Comparison of ENCODE assay signal across 29 mouse cellular contexts in genomic region chr3:141618675-141619074, GRCm38 (mm10).
DNase-seq lines count a peak whose midpoint lies in the region; ATAC-seq and TF ChIP-seq lines count a peak whose summit lies in the region.
"Had no signal": no experiment of that assay in that cellular context is flagged by ENCODE, and none has a peak within 500 bp of the region (broad histone marks: within the 10 kb centered on the region; RNA-seq: fewer than 3 reads in every experiment).

No protein-coding gene starts in this region.

- ATAC-seq in frontal cortex, adult (ENCODE audit: low TSS enrichment), result 0 out of 2 replicates have a peak, but pooled peaks have one; percentile 32
- ATAC-seq in liver, embryonic 11.5 days (replicated peaks; ENCODE audit: low FRiP score), result no peak
- no peak for ATAC-seq in megakaryocyte progenitor cell, adult 5-6 weeks (replicated peaks; ENCODE audit: poor library complexity)
- ATAC-seq: activated CD4-positive, CD25-positive, alpha-beta regulatory T cell, adult 4 months; forebrain, embryonic 15.5 days had no signal

- no peaks in the 10 kb centered on the region for H3K79me2 ChIP-seq in liver, adult 2 months (ENCODE audit: control insufficient read depth, insufficient read depth, low read length)

- WGBS in liver, adult 2 months, result 10% methylated on average over 1 of the region's 1 CpGs
- WGBS in liver, embryonic 11.5 days, result 49% methylated on average over 1 of the region's 1 CpGs
- 79% methylated on average over 1 of the region's 1 CpGs for WGBS in midbrain, embryonic 10.5 days

- H3K36me3 ChIP-seq in liver, adult 2 months (ENCODE audit: control insufficient read depth, insufficient read depth, low read length), result no peaks in the 10 kb centered on the region
- H3K36me3 ChIP-seq in liver, embryonic 11.5 days (ENCODE audit: control insufficient read depth, insufficient read depth, low read length), result no peaks in the 10 kb centered on the region
- no peaks in the 10 kb centered on the region for H3K36me3 ChIP-seq in midbrain, embryonic 10.5 days
- H3K36me3 ChIP-seq: embryonic facial prominence, embryonic 12.5 days; embryonic facial prominence, embryonic 15.5 days; forebrain, embryonic 12.5 days; forebrain, embryonic 15.5 days; G1E; heart, embryonic 10.5 days; heart, embryonic 13.5 days; hindbrain, embryonic 12.5 days; hindbrain, embryonic 15.5 days had no signal

- H3K9me3 ChIP-seq in liver, embryonic 11.5 days (ENCODE audit: control insufficient read depth, low read length), result no peaks in the 10 kb centered on the region
- no peaks in the 10 kb centered on the region for H3K9me3 ChIP-seq in midbrain, embryonic 10.5 days (replicated peaks)
- H3K9me3 ChIP-seq: embryonic facial prominence, embryonic 12.5 days; embryonic facial prominence, embryonic 15.5 days; forebrain, embryonic 12.5 days; forebrain, embryonic 15.5 days; G1E; heart, embryonic 10.5 days; heart, embryonic 13.5 days; hindbrain, embryonic 12.5 days; hindbrain, embryonic 15.5 days had no signal

- no peak overlapping the region for H3K4me2 ChIP-seq in liver, embryonic 11.5 days
- H3K4me2 ChIP-seq: embryonic facial prominence, embryonic 12.5 days; embryonic facial prominence, embryonic 15.5 days; forebrain, embryonic 12.5 days; forebrain, embryonic 15.5 days; heart, embryonic 13.5 days; hindbrain, embryonic 12.5 days; hindbrain, embryonic 15.5 days had no signal

- no peak for TF ChIP-seq CTCF in liver, adult 2 months (IDR thresholded peaks at IDR 0.05; ENCODE audit: low read depth, low read length)

- no peak for DNase-seq in frontal cortex, postnatal 10 days (ENCODE audit: low spot score in 2 of 2)
- DNase-seq in liver, adult 2 months (ENCODE audit: extremely low read depth, low read depth, low spot score), result peak; percentile 15
- no peak for DNase-seq in liver, embryonic 11.5 days (ENCODE audit: low spot score)
- peak; percentile 14 for DNase-seq in fibroblast of lung, adult 2 months (ENCODE audit: low read depth)
- DNase-seq in midbrain, embryonic 10.5 days (ENCODE audit: low spot score), result no peak
- DNase-seq: adrenal gland, adult 8-10 months; adrenal gland, postnatal 25 days; B cell, adult 2 months; cerebellum, adult 11 months; cerebellum, adult 2 months; cerebellum, adult 9-11 months; cerebellum, postnatal 25 days; gastrocnemius, postnatal 10 days; gastrocnemius, postnatal 36 days; heart, adult 2 months; heart, postnatal 14 days had no signal

- no peak overlapping the region for H3K9ac ChIP-seq in liver, adult 2 months (ENCODE audit: low read depth, low read length)
- H3K9ac ChIP-seq in liver, embryonic 11.5 days (ENCODE audit: low read depth, low read length), result no peak overlapping the region
- H3K9ac ChIP-seq: embryonic facial prominence, embryonic 12.5 days; embryonic facial prominence, embryonic 15.5 days; forebrain, embryonic 12.5 days; forebrain, embryonic 15.5 days; heart, embryonic 13.5 days; hindbrain, embryonic 12.5 days; hindbrain, embryonic 15.5 days had no signal

- no peak for TF ChIP-seq POLR2A in liver, adult 2 months (IDR thresholded peaks at IDR 0.05; ENCODE audit: extremely low read depth, insufficient read depth, low read length)

- H3K27me3 ChIP-seq in liver, adult 2 months (ENCODE audit: control insufficient read depth, insufficient read depth, low read length), result no peaks in the 10 kb centered on the region
- no peaks in the 10 kb centered on the region for H3K27me3 ChIP-seq in liver, embryonic 11.5 days (replicated peaks; ENCODE audit: control insufficient read depth, insufficient read depth, low read length)
- no peaks in the 10 kb centered on the region for H3K27me3 ChIP-seq in midbrain, embryonic 10.5 days (ENCODE audit: low read depth, poor library complexity, severe bottlenecking)
- H3K27me3 ChIP-seq: CH12.LX; embryonic facial prominence, embryonic 12.5 days; embryonic facial prominence, embryonic 15.5 days; forebrain, embryonic 12.5 days; forebrain, embryonic 15.5 days; heart, embryonic 13.5 days; hindbrain, embryonic 12.5 days; hindbrain, embryonic 15.5 days had no signal

- H3K4me1 ChIP-seq in liver, adult 2 months (ENCODE audit: control insufficient read depth, insufficient read depth, low read length), result no peaks in the 10 kb centered on the region; the same call in 1 of the 2 replicates
- no peaks in the 10 kb centered on the region for H3K4me1 ChIP-seq in liver, embryonic 11.5 days (replicated peaks; ENCODE audit: control insufficient read depth, insufficient read depth, low read length)
- H3K4me1 ChIP-seq in midbrain, embryonic 10.5 days, result no peaks in the 10 kb centered on the region
- H3K4me1 ChIP-seq: embryonic facial prominence, embryonic 12.5 days; embryonic facial prominence, embryonic 15.5 days; forebrain, embryonic 12.5 days; forebrain, embryonic 15.5 days; heart, embryonic 10.5 days; heart, embryonic 13.5 days; hindbrain, embryonic 12.5 days; hindbrain, embryonic 15.5 days had no signal

- no peak overlapping the region for H3K4me3 ChIP-seq in liver, adult 2 months (ENCODE audit: insufficient read depth, low read depth, low read length)
- H3K4me3 ChIP-seq in liver, embryonic 11.5 days (ENCODE audit: low read depth, low read length), result no peak overlapping the region
- H3K4me3 ChIP-seq in midbrain, embryonic 10.5 days, result no peak overlapping the region
- H3K4me3 ChIP-seq: embryonic facial prominence, embryonic 12.5 days; embryonic facial prominence, embryonic 15.5 days; forebrain, embryonic 12.5 days; forebrain, embryonic 15.5 days; heart, adult 2 months; heart, embryonic 10.5 days; heart, embryonic 13.5 days; hindbrain, embryonic 12.5 days; hindbrain, embryonic 15.5 days had no signal

- no peak overlapping the region for H3K27ac ChIP-seq in liver, adult 2 months (replicated peaks; ENCODE audit: insufficient read depth, low read depth, low read length)
- no peak overlapping the region for H3K27ac ChIP-seq in liver, embryonic 11.5 days (ENCODE audit: low read depth, low read length)
- no peak overlapping the region for H3K27ac ChIP-seq in midbrain, embryonic 10.5 days (replicated peaks)
- H3K27ac ChIP-seq: embryonic facial prominence, embryonic 12.5 days; embryonic facial prominence, embryonic 15.5 days; forebrain, embryonic 12.5 days; forebrain, embryonic 15.5 days; heart, adult 2 months; heart, embryonic 10.5 days; heart, embryonic 13.5 days; hindbrain, embryonic 12.5 days; hindbrain, embryonic 15.5 days had no signal

Comparison
In these comparisons a context has a peak if more than half of its experiments do, and no peak if none do; other contexts are left out.
1. DNase-seq: peak in liver, adult 2 months (single experiment) and fibroblast of lung, adult 2 months (single experiment); none in frontal cortex, postnatal 10 days (0 of 2), liver, embryonic 11.5 days (single experiment) and midbrain, embryonic 10.5 days (single experiment).